Mouse (Mus musculus) myocyte (in vitro differentiated cells): ENCODE data around the gene Rcc1. TPM values are rescaled to one million over a fixed set of nuclear protein-coding genes. Genes with fewer than 3 reads are reported as not detected.

ENCODE experiments used
- H3K27me3 ChIP-seq: one replicate; pipeline ENCODE4 v1.6.1; 2011; ENCODE audit not compliant: control insufficient read depth, insufficient read depth, insufficient read length
- H3K36me3 ChIP-seq: one replicate; pipeline ENCODE4 v1.6.1; 2011; ENCODE audit not compliant: control insufficient read depth, insufficient read depth
- H3K4me2 ChIP-seq: one replicate; pipeline ENCODE4 v1.6.1; 2011; ENCODE audit warnings: low read depth, control low read depth
- H3K4me3 ChIP-seq: one replicate; pipeline ENCODE4 v1.5.1; 2011; ENCODE audit warnings: mild to moderate bottlenecking, control low read depth, moderate library complexity
- H3K79me2 ChIP-seq: one replicate; pipeline ENCODE4 v1.6.1; 2011; ENCODE audit not compliant: control insufficient read depth, insufficient read depth
- H3ac ChIP-seq: one replicate; pipeline ENCODE4 v1.6.1; 2011; ENCODE audit not compliant: control insufficient read depth, insufficient read length
- CEBPB ChIP-seq: IDR thresholded peaks from 2 replicates; pipeline ENCODE4 v1.6.1; 2011; ENCODE audit warnings: mild to moderate bottlenecking, moderate library complexity; ENCODE audit not compliant: poor library complexity, insufficient read depth, severe bottlenecking
- E2F4 ChIP-seq: IDR thresholded peaks from one replicate; pipeline ENCODE4 v1.6.1; 2011; ENCODE audit warnings: mild to moderate bottlenecking, control low read depth, moderate library complexity; ENCODE audit not compliant: insufficient read depth
- MAX ChIP-seq: IDR thresholded peaks from one replicate; pipeline ENCODE4 v1.6.1; 2011; ENCODE audit warnings: low read depth, mild to moderate bottlenecking, control low read depth
- MYOD1 ChIP-seq, 3 experiments: IDR thresholded peaks; one replicate each; pipeline ENCODE4 v1.6.1; 2011; ENCODE audit warnings: control low read depth in 2 of 3, low read depth in 2 of 3, mild to moderate bottlenecking in 2 of 3, moderate library complexity in 1 of 3; ENCODE audit not compliant: insufficient read length in 2 of 3, control insufficient read depth in 1 of 3
- MYOG ChIP-seq, 3 experiments: IDR thresholded peaks; one replicate each; pipeline ENCODE4 v1.6.1; 2011; ENCODE audit warnings: control low read depth in 2 of 3, low read depth in 2 of 3, mild to moderate bottlenecking in 2 of 3; ENCODE audit not compliant: insufficient read length in 2 of 3, control insufficient read depth in 1 of 3, insufficient read depth in 1 of 3
- POLR2A ChIP-seq: IDR thresholded peaks from one replicate; pipeline ENCODE4 v1.6.1; 2011; ENCODE audit warnings: low read depth, mild to moderate bottlenecking, control low read depth, moderate library complexity; ENCODE audit not compliant: insufficient read length
- POLR2AphosphoS2 ChIP-seq: IDR thresholded peaks from one replicate; pipeline ENCODE4 v1.6.1; 2011; ENCODE audit warnings: low read depth, control low read depth; ENCODE audit not compliant: insufficient read length
- REST ChIP-seq: IDR thresholded peaks from one replicate; pipeline ENCODE4 v1.6.1; 2011; ENCODE audit warnings: mild to moderate bottlenecking, control low read depth, moderate library complexity; ENCODE audit not compliant: insufficient read depth, insufficient read length
- SRF ChIP-seq: IDR thresholded peaks from one replicate; pipeline ENCODE4 v1.6.1; 2011; ENCODE audit warnings: low read depth; ENCODE audit not compliant: control insufficient read depth, insufficient read length
- TCF12 ChIP-seq: IDR thresholded peaks from one replicate; pipeline ENCODE4 v1.6.1; 2011; ENCODE audit warnings: mild to moderate bottlenecking, control low read depth; ENCODE audit not compliant: poor library complexity, insufficient read depth, severe bottlenecking
- TCF3 ChIP-seq: IDR thresholded peaks from one replicate; pipeline ENCODE4 v1.6.1; 2011; ENCODE audit warnings: low read depth, control low read depth; ENCODE audit not compliant: insufficient read length
- USF1 ChIP-seq: IDR thresholded peaks from one replicate; pipeline ENCODE4 v1.6.1; 2011; ENCODE audit warnings: low read depth, mild to moderate bottlenecking, control low read depth, moderate library complexity
- polyA plus RNA-seq: library from polyadenylated mRNA; unstranded; fragments of >200 nt; fragmentation: generic; extraction: Trizol; gene quantifications from one replicate; pipeline ENCODE4 v1.2.1, GENCODE M21; 2012; ENCODE audit warnings: missing spikeins

Rcc1 gene
- polyA plus RNA-seq, result 33.2 TPM

- H3K4me2 ChIP-seq, result peak within 1 kb of the TSS; percentile 87
- TF ChIP-seq POLR2AphosphoS2 (peak; percentile 99), TCF3 (no peak), POLR2A (peak; percentile 99), MAX (no peak), TCF12 (no peak)
- peaks cover 13% of the 10 kb centered on the region for H3K36me3 ChIP-seq
- peaks cover 24% of the 10 kb centered on the region for H3K79me2 ChIP-seq
- H3ac ChIP-seq, result peak within 1 kb of the TSS; percentile 8
- H3K4me3 ChIP-seq, result peak within 1 kb of the TSS; percentile 71
- H3K27me3 ChIP-seq, result no peaks in the 10 kb centered on the region
Measured at GRCm38 (mm10) chr4:132353481-132353885, at the start of gene Rcc1. Gene Rcc1, minus strand, starts transcription at chr4:132353605.

DNA sequence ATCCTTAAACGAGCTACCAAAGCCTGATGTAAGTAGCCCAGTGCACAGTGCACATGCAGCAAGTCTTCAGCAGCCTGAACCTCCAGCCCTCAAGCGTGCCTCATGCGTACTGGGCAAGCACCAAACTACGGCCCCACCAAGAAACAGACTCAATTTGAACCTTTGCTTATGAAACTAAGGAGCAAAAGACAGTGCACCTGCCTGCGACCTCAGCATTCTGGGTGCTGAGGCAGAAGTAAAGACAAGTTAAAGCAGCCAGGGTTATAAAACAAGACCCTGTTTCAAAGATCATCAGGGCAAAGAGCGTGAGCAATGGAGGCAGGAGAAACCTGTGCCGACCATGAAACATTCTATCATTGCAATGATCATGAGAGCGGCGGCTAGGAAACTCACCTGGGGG is 47.6 kb upstream of the Rcc1 start:
- Histone ChIP-seq H3ac (no peak overlapping the region), H3K4me3 (no peak overlapping the region), H3K79me2 (peaks cover 74% of the 10 kb centered on the region), H3K4me2 (no peak overlapping the region), H3K27me3 (no peaks in the 10 kb centered on the region), H3K36me3 (no peaks in the 10 kb centered on the region)
- TF ChIP-seq TCF3, result no peak
- no peak for TF ChIP-seq TCF12
- TF ChIP-seq MAX, result no peak
- no peak for TF ChIP-seq POLR2A
- TF ChIP-seq CEBPB, result no peak
- TF ChIP-seq MYOG (IDR thresholded peaks at IDR 0.05; ENCODE audit: control insufficient read depth in 1 of 3, insufficient read depth in 1 of 3, insufficient read length in 2 of 3, low read depth in 2 of 3), result no peak
- TF ChIP-seq USF1, result no peak
- no peak for TF ChIP-seq MYOD1 (IDR thresholded peaks at IDR 0.05; ENCODE audit: control insufficient read depth in 1 of 3, insufficient read length in 2 of 3, low read depth in 2 of 3)
- no peak for TF ChIP-seq POLR2AphosphoS2

GRCm38 (mm10) chr4:132398863-132399262 is 45.5 kb upstream of the Rcc1 start:
- Histone ChIP-seq H3K4me3 (no peak overlapping the region), H3K36me3 (no peaks in the 10 kb centered on the region), H3ac (no peak overlapping the region), H3K27me3 (no peaks in the 10 kb centered on the region), H3K79me2 (peaks cover 78% of the 10 kb centered on the region), H3K4me2 (no peak overlapping the region)
- no peak for TF ChIP-seq POLR2AphosphoS2
- TF ChIP-seq POLR2A, result no peak

- TF ChIP-seq POLR2A, result peak; percentile 93
- TF ChIP-seq MYOG (IDR thresholded peaks at IDR 0.05; ENCODE audit: control insufficient read depth in 1 of 3, insufficient read depth in 1 of 3, insufficient read length in 2 of 3, low read depth in 2 of 3), result peak in 1 of 3 experiments; percentile 59
- TF ChIP-seq REST, result no peak
- no peak for TF ChIP-seq SRF
- no peak for TF ChIP-seq CEBPB
- TF ChIP-seq E2F4, result no peak
- TF ChIP-seq MAX, result no peak
- peak; percentile 85 for TF ChIP-seq POLR2AphosphoS2
- TF ChIP-seq MYOD1 (IDR thresholded peaks at IDR 0.05; ENCODE audit: control insufficient read depth in 1 of 3, insufficient read length in 2 of 3, low read depth in 2 of 3), result peak in 1 of 3 experiments; percentile 46
Measured at GRCm38 (mm10) chr4:132398045-132398774, 44.8 kb upstream of the Rcc1 start.

GRCm38 (mm10) chr4:132397120-132397519 is 43.7 kb upstream of the Rcc1 start:
- peak overlapping the region; percentile 78 for H3K4me2 ChIP-seq
- H3K4me3 ChIP-seq, result peak overlapping the region; percentile 54

More at GRCm38 (mm10) chr4:132398045-132398774, 44.8 kb upstream of the Rcc1 start:
- no peak overlapping the region for H3ac ChIP-seq
- peak overlapping the region; percentile 54 for H3K4me3 ChIP-seq
- H3K27me3 ChIP-seq, result no peaks in the 10 kb centered on the region
- no peaks in the 10 kb centered on the region for H3K36me3 ChIP-seq
- peaks cover 84% of the 10 kb centered on the region for H3K79me2 ChIP-seq
- peak overlapping the region; percentile 78 for H3K4me2 ChIP-seq

More at GRCm38 (mm10) chr4:132397120-132397519, 43.7 kb upstream of the Rcc1 start:
- Histone ChIP-seq H3K79me2 (peaks cover 88% of the 10 kb centered on the region), H3ac (no peak overlapping the region), H3K27me3 (no peaks in the 10 kb centered on the region), H3K36me3 (no peaks in the 10 kb centered on the region)
- TF ChIP-seq CEBPB (no peak), E2F4 (no peak), MYOG (IDR thresholded peaks at IDR 0.05; ENCODE audit: control insufficient read depth in 1 of 3, insufficient read depth in 1 of 3, insufficient read length in 2 of 3, low read depth in 2 of 3) (no peak), MYOD1 (IDR thresholded peaks at IDR 0.05; ENCODE audit: control insufficient read depth in 1 of 3, insufficient read length in 2 of 3, low read depth in 2 of 3) (no peak), POLR2A (no peak), USF1 (no peak), REST (no peak), TCF12 (no peak), SRF (no peak), TCF3 (no peak), MAX (no peak), POLR2AphosphoS2 (no peak)
